Mouse (Mus musculus) lung, adult 2 months (tissue): Measurements from ENCODE around the gene Wdr1. TPM values are rescaled to one million over a fixed set of nuclear protein-coding genes. Genes with fewer than 3 reads are reported as not detected.

Source experiments
- DNase-seq: peaks from one replicate; pipeline ENCODE4 v3.0.0; 2022
- H3K4me1 ChIP-seq: fragments of 200-500 bp; 2 replicates; pipeline ENCODE4 v1.6.1; 2011; ENCODE audit warnings: low read length; ENCODE audit not compliant: control insufficient read depth, insufficient read depth
- H3K4me3 ChIP-seq: fragments of 200-500 bp; replicated peaks from 2 replicates; pipeline ENCODE3; 2011; ENCODE audit warnings: low read depth, mild to moderate bottlenecking, control low read depth, low read length; ENCODE audit errors: extremely low read depth
- CTCF ChIP-seq: fragments of 200-500 bp; IDR thresholded peaks from 2 replicates; pipeline ENCODE4 v1.5.1; 2011; ENCODE audit warnings: mild to moderate bottlenecking, low read length, control low read depth; ENCODE audit not compliant: insufficient read depth
- POLR2A ChIP-seq: fragments of 200-500 bp; IDR thresholded peaks from 2 replicates; pipeline ENCODE4 v1.6.1; 2011; ENCODE audit warnings: low read depth, mild to moderate bottlenecking, control low read depth, low read length, borderline replicate concordance; ENCODE audit errors: extremely low read depth
- WGBS: fragments of 180-500 bp; shearing (Covaris S2); methylation state at CpG from one replicate; pipeline ENCODE4 v1.1.7; 2018; 5-methylcytosine and 5-hydroxymethylcytosine counted together
- polyA plus RNA-seq: library from polyadenylated mRNA; depleted of rRNA; stranded (reverse); fragments of >200 nt; gene quantifications from 2 replicates; pipeline ENCODE4 v1.2.3, GENCODE M21; 2012

Gene Wdr1
- polyA plus RNA-seq, 1 experiment: 165 TPM

GRCm38 (mm10) chr5:38564831-38565230 is 1.8 kb upstream of the Wdr1 start:
- no peak for DNase-seq
- Histone ChIP-seq H3K4me3 (no peak overlapping the region), H3K4me1 (peaks cover 4% of the 10 kb centered on the region; the same call in 1 of the 2 replicates)
- TF ChIP-seq POLR2A (no peak), CTCF (no peak)
- WGBS: 64% methylated on average over 6 of the region's 6 CpGs

- WGBS: under 1% methylated on average over 79 of the region's 79 CpGs
- Histone ChIP-seq H3K4me1 (peaks cover 12% of the 10 kb centered on the region; the same call in 1 of the 2 replicates), H3K4me3 (peak overlapping the region; percentile 96)
- DNase-seq: peak; percentile 99
- TF ChIP-seq CTCF: no peak
- peak; percentile 77; the same call in 1 of the 2 replicates for TF ChIP-seq POLR2A
Measured at GRCm38 (mm10) chr5:38561426-38562024, 1.5 kb downstream of the Wdr1 start.

- Histone ChIP-seq H3K4me1 (peaks cover 15% of the 10 kb centered on the region; the same call in 1 of the 2 replicates), H3K4me3 (peak overlapping the region; percentile 79)
- 1% methylated on average over 41 of the region's 41 CpGs for WGBS
- DNase-seq: peak; percentile 61
- no peak for TF ChIP-seq POLR2A
- no peak for TF ChIP-seq CTCF
Measured at GRCm38 (mm10) chr5:38560586-38561425, 2.2 kb downstream of the Wdr1 start.

GRCm38 (mm10) chr5:38558831-38559230 is 4.2 kb downstream of the Wdr1 start:
- TF ChIP-seq CTCF (no peak), POLR2A (no peak)
- Histone ChIP-seq H3K4me1 (peaks cover 19% of the 10 kb centered on the region; the same call in 1 of the 2 replicates), H3K4me3 (no peak overlapping the region)
- no peak for DNase-seq
- 73% methylated on average over 5 of the region's 5 CpGs for WGBS

- no peak for DNase-seq
- Histone ChIP-seq H3K4me1 (peaks cover 19% of the 10 kb centered on the region; the same call in 1 of the 2 replicates), H3K4me3 (no peak overlapping the region)
- TF ChIP-seq POLR2A: no peak
- TF ChIP-seq CTCF: no peak
- WGBS: 93% methylated on average over 4 of the region's 4 CpGs
Measured at GRCm38 (mm10) chr5:38557811-38558210, 5.2 kb downstream of the Wdr1 start.

- WGBS: 59% methylated on average over 3 of the region's 3 CpGs
- no peak for TF ChIP-seq POLR2A
- no peak for TF ChIP-seq CTCF
- Histone ChIP-seq H3K4me1 (peaks cover 19% of the 10 kb centered on the region; the same call in 1 of the 2 replicates), H3K4me3 (no peak overlapping the region)
- no peak for DNase-seq
Measured at GRCm38 (mm10) chr5:38556406-38556805, 6.6 kb downstream of the Wdr1 start.

GRCm38 (mm10) chr5:38553953-38554352 is 9.1 kb downstream of the Wdr1 start:
- DNase-seq: no peak
- no peak for TF ChIP-seq POLR2A
- no peak for TF ChIP-seq CTCF
- peaks cover 20% of the 10 kb centered on the region; the same call in 1 of the 2 replicates for H3K4me1 ChIP-seq
- no peak overlapping the region for H3K4me3 ChIP-seq
- WGBS: 48% methylated on average over 3 of the region's 3 CpGs

- 87% methylated on average over 4 of the region's 4 CpGs for WGBS
- H3K4me3 ChIP-seq: no peak overlapping the region
Measured at GRCm38 (mm10) chr5:38553491-38553890, 9.5 kb downstream of the Wdr1 start.

GRCm38 (mm10) chr5:38552615-38553014 is 10.4 kb downstream of the Wdr1 start:
- WGBS: 71% methylated on average over 3 of the region's 3 CpGs
- no peak for DNase-seq
- Histone ChIP-seq H3K4me1 (peaks cover 20% of the 10 kb centered on the region; the same call in 1 of the 2 replicates), H3K4me3 (no peak overlapping the region)
- TF ChIP-seq CTCF: no peak

More at GRCm38 (mm10) chr5:38553491-38553890, 9.5 kb downstream of the Wdr1 start:
- no peak for TF ChIP-seq POLR2A
- TF ChIP-seq CTCF: no peak
- H3K4me1 ChIP-seq: peaks cover 20% of the 10 kb centered on the region; the same call in 1 of the 2 replicates
- no peak for DNase-seq
